Mouse (Mus musculus) neural tube, embryonic 12.5 days (tissue): Measurements from ENCODE around the gene Zfp11. TPM values are rescaled to one million over a fixed set of nuclear protein-coding genes. Genes with fewer than 3 reads are reported as not detected.
"Not testable (repeated sequence)": the region's sequence is repeated elsewhere in the genome, so short reads cannot be mapped to it uniquely, and the experiment has no call there.

Experiments
- ATAC-seq: fragments of 200-750 bp; cut with Nextera tagmentation; 2 replicates; pipeline ENCODE4 v1.8.0; 2017; ENCODE audit warnings: low read depth, mild to moderate bottlenecking, moderate TSS enrichment, moderate library complexity; ENCODE audit not compliant: low FRiP score
- H3K27ac ChIP-seq: fragments of 300-500 bp; sonication (generic); 2 replicates; pipeline ENCODE4 v1.5.1; 2016
- H3K27me3 ChIP-seq: fragments of 300-500 bp; sonication (generic); replicated peaks from 2 replicates; pipeline ENCODE4 v1.6.1; 2016; ENCODE audit warnings: mild to moderate bottlenecking
- H3K36me3 ChIP-seq: fragments of 300-500 bp; sonication (generic); 2 replicates; pipeline ENCODE4 v1.6.1; 2016; ENCODE audit warnings: mild to moderate bottlenecking
- H3K4me1 ChIP-seq: fragments of 300-500 bp; sonication (generic); 2 replicates; pipeline ENCODE4 v1.6.1; 2016
- H3K4me2 ChIP-seq: fragments of 300-500 bp; sonication (generic); replicated peaks from 2 replicates; pipeline ENCODE4 v1.6.1; 2016; ENCODE audit warnings: mild to moderate bottlenecking
- H3K4me3 ChIP-seq: fragments of 300-500 bp; sonication (generic); 2 replicates; pipeline ENCODE4 v1.5.1; 2016
- H3K9ac ChIP-seq: fragments of 300-500 bp; sonication (generic); 2 replicates; pipeline ENCODE4 v1.6.1; 2016; ENCODE audit warnings: mild to moderate bottlenecking
- H3K9me3 ChIP-seq: fragments of 300-500 bp; sonication (generic); 2 replicates; pipeline ENCODE4 v1.6.1; 2016; ENCODE audit warnings: mild to moderate bottlenecking
- WGBS: fragments of 180-500 bp; shearing (Covaris S2); methylation state at CpG from one replicate; pipeline ENCODE4 v1.1.7; 2016; 5-methylcytosine and 5-hydroxymethylcytosine counted together
- polyA plus RNA-seq: library from polyadenylated mRNA; unstranded; fragments of >200 nt; fragmentation: Nextera tagmentation; extraction: Ambion mirVana; gene quantifications from 2 replicates; pipeline ENCODE4 v1.2.1, GENCODE M21; 2016

Zfp11 gene
- polyA plus RNA-seq, 1 experiment from 2014 or later = 7.5 TPM

GRCm38 (mm10) chr5:129666271-129666909 is 3.5 kb downstream of the Zfp11 start:
- no peak for ATAC-seq
- no peaks in the 10 kb centered on the region for H3K9me3 ChIP-seq
- WGBS = 97% methylated on average over 10 of the region's 10 CpGs

GRCm38 (mm10) chr5:129664090-129664489 is 5.8 kb downstream of the Zfp11 start:
- no peaks in the 10 kb centered on the region for H3K27me3 ChIP-seq
- peaks cover 9% of the 10 kb centered on the region for H3K4me1 ChIP-seq
- ATAC-seq = no peak
- H3K9ac ChIP-seq = no peak overlapping the region
- H3K36me3 ChIP-seq = peaks cover 17% of the 10 kb centered on the region
- H3K4me2 ChIP-seq = no peak overlapping the region
- H3K27ac ChIP-seq = no peak overlapping the region
- H3K4me3 ChIP-seq = no peak overlapping the region
- no peaks in the 10 kb centered on the region for H3K9me3 ChIP-seq
- 92% methylated on average over 5 of the region's 5 CpGs for WGBS

More at GRCm38 (mm10) chr5:129666271-129666909, 3.5 kb downstream of the Zfp11 start:
- H3K4me2 ChIP-seq = no peak overlapping the region
- H3K4me1 ChIP-seq = peaks cover 12% of the 10 kb centered on the region
- H3K36me3 ChIP-seq = no peaks in the 10 kb centered on the region
- no peak overlapping the region for H3K27ac ChIP-seq
- no peak overlapping the region for H3K4me3 ChIP-seq
- H3K9ac ChIP-seq = no peak overlapping the region
- no peaks in the 10 kb centered on the region for H3K27me3 ChIP-seq

GRCm38 (mm10) chr5:129657931-129658330 is 12.0 kb downstream of the Zfp11 start:
- no peaks in the 10 kb centered on the region for H3K27me3 ChIP-seq
- no peak for ATAC-seq
- H3K9ac ChIP-seq = no peak overlapping the region
- no peak overlapping the region for H3K4me2 ChIP-seq
- no peak overlapping the region for H3K27ac ChIP-seq
- no peak overlapping the region for H3K4me3 ChIP-seq
- H3K4me1 ChIP-seq = no peaks in the 10 kb centered on the region
- peaks cover 52% of the 10 kb centered on the region for H3K36me3 ChIP-seq
- 94% methylated on average over 15 of the region's 15 CpGs for WGBS
- no peaks in the 10 kb centered on the region for H3K9me3 ChIP-seq

- WGBS = 97% methylated on average over 10 of the region's 10 CpGs
- peaks cover 52% of the 10 kb centered on the region for H3K36me3 ChIP-seq
- no peak overlapping the region for H3K4me2 ChIP-seq
Measured at GRCm38 (mm10) chr5:129657016-129657415, 12.9 kb downstream of the Zfp11 start.

GRCm38 (mm10) chr5:129650858-129651257 is 19.0 kb downstream of the Zfp11 start:
- H3K4me3 ChIP-seq = no peak overlapping the region
- 87% methylated on average over 5 of the region's 5 CpGs for WGBS
- no peak overlapping the region for H3K9ac ChIP-seq
- no peak for ATAC-seq
- H3K36me3 ChIP-seq = peaks cover 5% of the 10 kb centered on the region; the same call in 1 of the 2 replicates
- no peak overlapping the region for H3K4me2 ChIP-seq
- no peaks in the 10 kb centered on the region for H3K27me3 ChIP-seq
- H3K9me3 ChIP-seq = no peaks in the 10 kb centered on the region
- no peaks in the 10 kb centered on the region for H3K4me1 ChIP-seq
- H3K27ac ChIP-seq = no peak overlapping the region

More at GRCm38 (mm10) chr5:129657016-129657415, 12.9 kb downstream of the Zfp11 start:
- ATAC-seq = no peak
- no peaks in the 10 kb centered on the region for H3K27me3 ChIP-seq
- H3K9me3 ChIP-seq = no peaks in the 10 kb centered on the region
- H3K4me1 ChIP-seq = no peaks in the 10 kb centered on the region
- no peak overlapping the region for H3K27ac ChIP-seq
- H3K4me3 ChIP-seq = no peak overlapping the region
- H3K9ac ChIP-seq = no peak overlapping the region

GRCm38 (mm10) chr5:129632270-129633250 is 37.3 kb downstream of the Zfp11 start:
- H3K9ac ChIP-seq, H3K4me1 ChIP-seq, H3K27ac ChIP-seq, ATAC-seq, H3K4me3 ChIP-seq, H3K36me3 ChIP-seq, H3K9me3 ChIP-seq, H3K4me2 ChIP-seq, H3K27me3 ChIP-seq: not testable (repeated sequence)
- WGBS = 80% methylated on average over 2 of the region's 2 CpGs

- ATAC-seq, H3K36me3 ChIP-seq, H3K4me2 ChIP-seq, H3K4me1 ChIP-seq, H3K9ac ChIP-seq, H3K27me3 ChIP-seq, H3K9me3 ChIP-seq, H3K27ac ChIP-seq, H3K4me3 ChIP-seq: not testable (repeated sequence)
- 83% methylated on average over 4 of the region's 4 CpGs for WGBS
Measured at GRCm38 (mm10) chr5:129626586-129626985, 43.3 kb downstream of the Zfp11 start.

- WGBS = 92% methylated on average over 6 of the region's 6 CpGs
- Histone ChIP-seq H3K4me2 (no peak overlapping the region), H3K9me3 (no peaks in the 10 kb centered on the region), H3K27me3 (no peaks in the 10 kb centered on the region), H3K27ac (no peak overlapping the region), H3K9ac (no peak overlapping the region), H3K4me3 (no peak overlapping the region), H3K4me1 (no peaks in the 10 kb centered on the region), H3K36me3 (no peaks in the 10 kb centered on the region)
- ATAC-seq = no peak
Measured at GRCm38 (mm10) chr5:129626099-129626498, 43.8 kb downstream of the Zfp11 start.

- Histone ChIP-seq H3K4me3 (no peak overlapping the region), H3K4me1 (no peaks in the 10 kb centered on the region), H3K27me3 (no peaks in the 10 kb centered on the region), H3K4me2 (no peak overlapping the region), H3K9ac (no peak overlapping the region), H3K27ac (no peak overlapping the region), H3K36me3 (no peaks in the 10 kb centered on the region), H3K9me3 (no peaks in the 10 kb centered on the region)
- 82% methylated on average over 5 of the region's 5 CpGs for WGBS
- ATAC-seq = no peak
Measured at GRCm38 (mm10) chr5:129621361-129621760, 48.5 kb downstream of the Zfp11 start.

- not testable (repeated sequence) for H3K36me3 ChIP-seq, ATAC-seq, H3K9me3 ChIP-seq, H3K4me3 ChIP-seq, H3K4me1 ChIP-seq, H3K4me2 ChIP-seq, H3K27ac ChIP-seq, H3K27me3 ChIP-seq, H3K9ac ChIP-seq
- WGBS = 65% methylated on average over 9 of the region's 9 CpGs
Measured at GRCm38 (mm10) chr5:129620600-129620999, 49.3 kb downstream of the Zfp11 start.

GRCm38 (mm10) chr5:129611060-129611459 is 58.8 kb downstream of the Zfp11 start:
- no peak overlapping the region for H3K27ac ChIP-seq
- H3K4me1 ChIP-seq = no peaks in the 10 kb centered on the region
- no peak overlapping the region for H3K9ac ChIP-seq
- no peaks in the 10 kb centered on the region for H3K27me3 ChIP-seq
- H3K4me2 ChIP-seq = no peak overlapping the region
- no peaks in the 10 kb centered on the region for H3K9me3 ChIP-seq
- ATAC-seq = no peak
- WGBS = 25% methylated on average over 1 of the region's 1 CpGs
- no peak overlapping the region for H3K4me3 ChIP-seq
- H3K36me3 ChIP-seq = peaks cover 9% of the 10 kb centered on the region

GRCm38 (mm10) chr5:129607476-129607875 is 62.4 kb downstream of the Zfp11 start:
- Histone ChIP-seq H3K9me3 (no peaks in the 10 kb centered on the region), H3K4me1 (no peaks in the 10 kb centered on the region), H3K27me3 (no peaks in the 10 kb centered on the region), H3K9ac (no peak overlapping the region), H3K4me3 (no peak overlapping the region), H3K36me3 (peaks cover 18% of the 10 kb centered on the region), H3K4me2 (no peak overlapping the region), H3K27ac (no peak overlapping the region)
- no peak for ATAC-seq
- WGBS = 82% methylated on average over 8 of the region's 8 CpGs
